ENCODE assay signal across 11 mouse cellular contexts in genomic region chr9:63610231-63610630, GRCm38 (mm10). TPM values are rescaled to one million over a fixed set of nuclear protein-coding genes. Genes with fewer than 3 reads are reported as not detected.
A peak's percentile ranks its signal among the peaks of the same experiment; 100 is the strongest.
DNase-seq lines count a peak whose midpoint lies in the region; ATAC-seq and TF ChIP-seq lines count a peak whose summit lies in the region.
"Had no signal": no experiment of that assay in that cellular context is flagged by ENCODE, and none has a peak within 500 bp of the region (broad histone marks: within the 10 kb centered on the region; RNA-seq: fewer than 3 reads in every experiment).

No protein-coding gene starts in this region.

- DNase-seq in heart, adult 2 months = no peak
- no peak for DNase-seq in heart, adult 18-20 months
- DNase-seq in lung, postnatal 0 days (ENCODE audit: low spot score) = no peak
- no peak for DNase-seq in lung, postnatal 14 days
- no peak for DNase-seq in brain, embryonic 14.5 days (ENCODE audit: low read depth)
- DNase-seq in heart, adult 11 months = no peak
- no peak for DNase-seq in cerebellum, postnatal 14 days
- DNase-seq: cerebellum, adult 18-20 months had no signal

- intact Hi-C loops in heart, adult 2 months (cut with DNase I) = loop anchor here (5.0 kb wide), 1 partner anchor 473 kb away; no protein-coding TSS in a partner anchor

- ATAC-seq in lung, postnatal 0 days = no peak

- WGBS in heart, adult 2 months = 87% methylated on average over 6 of the region's 6 CpGs
- WGBS in lung, postnatal 0 days = 89% methylated on average over 6 of the region's 6 CpGs
- 74% methylated on average over 6 of the region's 6 CpGs for WGBS in macrophage (ENCODE audit: missing documents)

- H3K4me3 ChIP-seq in heart, adult 2 months = no peak overlapping the region
- no peak overlapping the region for H3K4me3 ChIP-seq in lung, postnatal 0 days (ENCODE audit: low read depth, low read length)
- no peak overlapping the region for H3K4me3 ChIP-seq in macrophage (ENCODE audit: inconsistent target)

- no peaks in the 10 kb centered on the region for H3K36me3 ChIP-seq in heart, adult 2 months (ENCODE audit: control insufficient read depth, insufficient read depth, low read length)
- H3K36me3 ChIP-seq in lung, postnatal 0 days (ENCODE audit: insufficient read depth, low read length) = no peaks in the 10 kb centered on the region
- H3K36me3 ChIP-seq in macrophage (ENCODE audit: inconsistent target) = no peaks in the 10 kb centered on the region

- no peaks in the 10 kb centered on the region for H3K27me3 ChIP-seq in heart, adult 2 months (ENCODE audit: control insufficient read depth, insufficient read depth, low read length)
- no peaks in the 10 kb centered on the region for H3K27me3 ChIP-seq in lung, postnatal 0 days (replicated peaks; ENCODE audit: insufficient read depth, low read length)

- peaks cover 5% of the 10 kb centered on the region for H3K79me2 ChIP-seq in heart, adult 2 months (replicated peaks; ENCODE audit: control insufficient read depth, insufficient read depth, low read length)
- H3K79me2 ChIP-seq in macrophage (ENCODE audit: inconsistent target) = peaks cover 91% of the 10 kb centered on the region

- TF ChIP-seq CTCF in heart, adult 2 months (IDR thresholded peaks at IDR 0.05) = peak; percentile 23; the same call in 1 of the 2 replicates
- TF ChIP-seq CTCF in lung, postnatal 0 days (IDR thresholded peaks at IDR 0.05) = peak; percentile 41
- 0 out of 2 replicates have a peak, but pooled peaks have one; percentile 9 for TF ChIP-seq CTCF in brain, embryonic 14.5 days (IDR thresholded peaks at IDR 0.05; ENCODE audit: borderline replicate concordance, extremely low read depth, insufficient read depth, insufficient read length)

- H3K9ac ChIP-seq in heart, adult 2 months (ENCODE audit: low read depth, low read length) = no peak overlapping the region
- no peak overlapping the region for H3K9ac ChIP-seq in lung, postnatal 0 days (replicated peaks; ENCODE audit: low read depth)

- no peak for TF ChIP-seq EP300 in heart, adult 2 months (IDR thresholded peaks at IDR 0.05; ENCODE audit: insufficient read depth, low read depth, low read length)
- TF ChIP-seq EP300 in lung, postnatal 0 days (IDR thresholded peaks at IDR 0.05) = no peak

- H3K27ac ChIP-seq in heart, adult 2 months = no peak overlapping the region
- no peak overlapping the region for H3K27ac ChIP-seq in lung, postnatal 0 days (ENCODE audit: low read length)
- peak overlapping the region; percentile 82 for H3K27ac ChIP-seq in macrophage

- TF ChIP-seq POLR2A in heart, adult 2 months (IDR thresholded peaks at IDR 0.05; ENCODE audit: insufficient read depth, low read depth, low read length) = no peak
- no peak for TF ChIP-seq POLR2A in brain, embryonic 14.5 days (IDR thresholded peaks at IDR 0.05; ENCODE audit: borderline replicate concordance, extremely low read depth, insufficient read depth, insufficient read length, poor library complexity, severe bottlenecking)

- H3K4me2 ChIP-seq in lung, postnatal 0 days (replicated peaks; ENCODE audit: low read depth, low read length) = no peak overlapping the region

- no peaks in the 10 kb centered on the region for H3K9me3 ChIP-seq in lung, postnatal 0 days (ENCODE audit: low read length)

- peaks cover 8% of the 10 kb centered on the region for H3K4me1 ChIP-seq in heart, adult 2 months (ENCODE audit: control insufficient read depth, insufficient read depth, low read length)
- H3K4me1 ChIP-seq in lung, postnatal 0 days (ENCODE audit: insufficient read depth, low read depth, low read length) = peaks cover 19% of the 10 kb centered on the region

RNA-seq across cellular contexts. Expression of gene Aagab, which starts 7.8 kb away (rescaled TPM):
- 10 to 100 TPM; 17.0 to 19.2 TPM for total RNA-seq in heart, adult 2 months (2021)
- polyA plus RNA-seq in heart, adult 2 months (2012; rRNA removed) = 6.8 and 10.9 TPM in 2 replicates
- 10 to 100 TPM; 18.9 to 23.4 TPM for total RNA-seq in heart, adult 18-20 months (2021)
- 17.0 and 20.5 TPM in 2 replicates for polyA plus RNA-seq in lung, postnatal 0 days (2015; fragmentation: Nextera tagmentation; extraction: Ambion mirVana)
- polyA plus RNA-seq in brain, embryonic 14.5 days (2012; rRNA removed) = 24.9 and 27.9 TPM in 2 replicates
- 100 to 1,000 TPM in 14 of 26 experiments, 10 to 100 TPM in 12; 10.5 to 208 (median 110) TPM for total RNA-seq in macrophage (2018; cell fraction: chromatin; rRNA removed)
- total RNA-seq in macrophage (2018; cell fraction: cytosol; rRNA removed) = 10 to 100 TPM; 17.3 to 54.9 (median 37.3) TPM
- 100 to 1,000 TPM in 3 of 26 experiments, 10 to 100 TPM in 23; 10.7 to 122 (median 65.4) TPM for total RNA-seq in macrophage (2018; cell fraction: nucleus; rRNA removed)
- 22.5 to 45.8 TPM (median 24.3 TPM) in 3 replicates for polyA plus RNA-seq in macrophage (2018)

RNA-seq across cellular contexts. Expression of gene Iqch, which starts 7.9 kb away (rescaled TPM):
- total RNA-seq in heart, adult 2 months (2021) = not detected
- polyA plus RNA-seq in heart, adult 2 months (2012; rRNA removed) = 0.06 TPM in 1 of 2 replicates, not detected in the other
- total RNA-seq in heart, adult 18-20 months (2021) = not detected
- polyA plus RNA-seq in lung, postnatal 0 days (2015; fragmentation: Nextera tagmentation; extraction: Ambion mirVana) = 0.06 and 0.24 TPM in 2 replicates
- 0.04 and 0.11 TPM in 2 replicates for polyA plus RNA-seq in brain, embryonic 14.5 days (2012; rRNA removed)
- total RNA-seq in macrophage (2018; cell fraction: chromatin; rRNA removed) = under 1 TPM in 6 of 26 experiments, not detected in 20; 0.26 to 0.90 (median 0.40) TPM
- total RNA-seq in macrophage (2018; cell fraction: cytosol; rRNA removed) = under 1 TPM in 5 of 26 experiments, not detected in 21; 0.03 to 0.09 (median 0.06) TPM
- under 1 TPM in 7 of 26 experiments, not detected in 19; 0.16 to 0.39 (median 0.22) TPM for total RNA-seq in macrophage (2018; cell fraction: nucleus; rRNA removed)
- polyA plus RNA-seq in macrophage (2018) = not detected in 3 replicates
- total RNA-seq: gastrocnemius, postnatal 36 days; left cerebral cortex, adult 18-20 months had no signal
